Mouse (Mus musculus) kidney, embryonic 16.5 days (tissue): ENCODE results near the gene Rnf41. TPM values are rescaled to one million over a fixed set of nuclear protein-coding genes. Genes with fewer than 3 reads are reported as not detected.

Experiments used
- ATAC-seq: fragments of 200-750 bp; cut with Nextera tagmentation; 2 replicates; pipeline ENCODE4 v1.8.0; 2017; ENCODE audit warnings: moderate TSS enrichment; ENCODE audit not compliant: low FRiP score, low TSS enrichment
- H3K27ac ChIP-seq: fragments of 300-500 bp; sonication (generic); 2 replicates; pipeline ENCODE4 v1.5.1; 2014; ENCODE audit warnings: low read length
- H3K27me3 ChIP-seq: fragments of 300-500 bp; sonication (generic); 2 replicates; pipeline ENCODE4 v1.6.1; 2014; ENCODE audit warnings: low read length, control low read depth, mixed read lengths; ENCODE audit not compliant: insufficient read depth
- H3K36me3 ChIP-seq: fragments of 300-500 bp; sonication (generic); 2 replicates; pipeline ENCODE4 v1.6.1; 2014; ENCODE audit warnings: low read length, control low read depth, mixed read lengths; ENCODE audit not compliant: insufficient read depth
- H3K4me1 ChIP-seq: fragments of 300-500 bp; sonication (generic); 2 replicates; pipeline ENCODE4 v1.6.1; 2014; ENCODE audit warnings: low read length, control low read depth, mixed read lengths; ENCODE audit not compliant: insufficient read depth
- H3K4me2 ChIP-seq: fragments of 300-500 bp; sonication (generic); replicated peaks from 2 replicates; pipeline ENCODE4 v1.6.1; 2014; ENCODE audit warnings: low read depth, low read length
- H3K4me3 ChIP-seq: fragments of 300-500 bp; sonication (generic); 2 replicates; pipeline ENCODE4 v1.5.1; 2014; ENCODE audit warnings: mild to moderate bottlenecking, low read length
- H3K9ac ChIP-seq: fragments of 300-500 bp; sonication (generic); replicated peaks from 2 replicates; pipeline ENCODE4 v1.6.1; 2014; ENCODE audit warnings: low read length
- H3K9me3 ChIP-seq: fragments of 300-500 bp; sonication (generic); 2 replicates; pipeline ENCODE4 v1.6.1; 2016; ENCODE audit warnings: low read length, control low read depth
- WGBS: fragments of 180-500 bp; shearing (Covaris S2); extraction: QIAGEN DNeasy Blood & Tissue Kit; methylation state at CpG from one replicate; pipeline ENCODE4 v1.1.7; 2014; 5-methylcytosine and 5-hydroxymethylcytosine counted together
- polyA plus RNA-seq: library from polyadenylated mRNA; unstranded; fragments of >200 nt; fragmentation: Nextera tagmentation; extraction: Ambion mirVana; gene quantifications from 2 replicates; pipeline ENCODE4 v1.2.1, GENCODE M21; 2015

Gene Rnf41
- polyA plus RNA-seq, 1 experiment from 2014 or later = 52.6 TPM

GRCm38 (mm10) chr10:128372142-128372541 is 39.3 kb upstream of the Rnf41 start:
- Histone ChIP-seq H3K9ac (no peak overlapping the region), H3K9me3 (0 out of 2 replicates have a peak, but pooled peaks cover 5% of the 10 kb centered on the region), H3K4me2 (no peak overlapping the region), H3K4me3 (no peak overlapping the region), H3K4me1 (peaks cover 16% of the 10 kb centered on the region), H3K27me3 (no peaks in the 10 kb centered on the region), H3K36me3 (no peaks in the 10 kb centered on the region), H3K27ac (no peak overlapping the region)
- 80% methylated on average over 5 of the region's 5 CpGs for WGBS
- no peak for ATAC-seq

DNA sequence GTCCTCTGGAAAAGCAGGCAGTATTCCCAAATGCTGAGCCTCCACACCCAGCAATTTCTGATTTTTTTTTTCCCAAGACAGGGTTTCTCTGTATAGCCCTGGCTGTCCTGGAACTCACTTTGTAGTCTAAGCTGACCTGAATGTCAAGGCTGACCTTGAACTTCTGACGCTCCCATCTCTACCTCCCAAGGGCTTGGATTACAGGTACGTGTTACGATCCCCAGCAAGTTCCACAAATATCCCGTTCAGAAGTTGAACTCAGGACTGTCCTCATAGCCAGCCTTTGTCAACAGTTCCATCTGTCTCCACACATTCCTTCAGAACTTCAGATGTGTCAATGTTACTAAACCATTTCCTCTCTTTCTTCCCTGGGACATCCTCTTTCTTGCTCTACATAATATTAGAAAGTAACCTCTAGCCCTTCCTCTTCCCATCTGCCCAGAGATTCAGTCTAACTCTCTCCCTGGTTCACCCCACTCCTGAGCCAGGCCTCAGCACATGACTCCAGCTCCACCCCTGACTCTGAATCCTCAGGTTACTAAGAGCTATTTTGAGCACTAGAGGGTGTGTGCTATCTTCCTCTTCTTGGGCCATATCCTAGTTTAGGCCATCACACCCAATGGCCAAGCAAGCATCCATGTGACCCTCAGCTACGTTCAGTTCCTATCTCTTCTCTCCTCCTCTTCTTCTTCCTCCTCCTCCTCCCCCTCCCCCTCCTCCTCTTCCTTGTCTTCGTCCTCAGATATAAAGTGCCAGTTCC is 38.3 kb upstream of the Rnf41 start:
- Histone ChIP-seq H3K9ac (no peak overlapping the region), H3K27me3 (no peaks in the 10 kb centered on the region), H3K9me3 (0 out of 2 replicates have a peak, but pooled peaks cover 5% of the 10 kb centered on the region), H3K27ac (no peak overlapping the region), H3K4me2 (no peak overlapping the region), H3K4me1 (peaks cover 13% of the 10 kb centered on the region), H3K4me3 (no peak overlapping the region), H3K36me3 (no peaks in the 10 kb centered on the region)
- WGBS = 64% methylated on average over 6 of the region's 6 CpGs
- ATAC-seq = no peak

DNA sequence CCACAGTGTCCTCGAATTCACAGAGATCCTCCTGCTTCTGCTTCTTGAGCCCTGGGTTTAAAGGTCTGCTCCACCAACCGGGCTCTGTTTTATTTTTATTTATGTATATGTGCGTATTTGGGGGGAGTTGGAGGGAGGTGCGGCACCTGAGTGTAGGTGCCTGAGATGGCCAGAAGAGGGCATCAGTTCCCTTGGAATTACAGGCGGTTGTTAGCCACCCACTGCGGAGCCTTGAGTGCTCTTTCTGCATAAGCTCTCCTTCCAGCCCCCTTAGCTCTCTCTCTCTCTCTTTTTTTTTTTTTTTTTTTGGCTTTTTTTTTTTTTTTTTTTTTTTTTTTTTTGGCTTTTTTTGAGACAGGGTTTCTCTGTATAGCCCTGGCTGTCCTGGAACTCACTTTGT is 37.1 kb upstream of the Rnf41 start:
- Histone ChIP-seq H3K9me3 (0 out of 2 replicates have a peak, but pooled peaks cover 5% of the 10 kb centered on the region), H3K4me3 (no peak overlapping the region), H3K9ac (no peak overlapping the region), H3K36me3 (peaks cover 5% of the 10 kb centered on the region; the same call in 1 of the 2 replicates), H3K4me2 (no peak overlapping the region), H3K27ac (no peak overlapping the region), H3K4me1 (peaks cover 23% of the 10 kb centered on the region), H3K27me3 (no peaks in the 10 kb centered on the region)
- no peak for ATAC-seq
- WGBS = 73% methylated on average over 6 of the region's 6 CpGs

- no peak for ATAC-seq
- Histone ChIP-seq H3K9me3 (0 out of 2 replicates have a peak, but pooled peaks cover 5% of the 10 kb centered on the region), H3K4me3 (peak overlapping the region; percentile 88), H3K27ac (peak overlapping the region; percentile 89), H3K9ac (peak overlapping the region; percentile 100), H3K4me1 (peaks cover 23% of the 10 kb centered on the region), H3K27me3 (no peaks in the 10 kb centered on the region), H3K36me3 (peaks cover 18% of the 10 kb centered on the region; the same call in 1 of the 2 replicates), H3K4me2 (peak overlapping the region; percentile 89)
- 47% methylated on average over 4 of the region's 4 CpGs for WGBS
Observed at GRCm38 (mm10) chr10:128376099-128376454, 35.4 kb upstream of the Rnf41 start.

DNA sequence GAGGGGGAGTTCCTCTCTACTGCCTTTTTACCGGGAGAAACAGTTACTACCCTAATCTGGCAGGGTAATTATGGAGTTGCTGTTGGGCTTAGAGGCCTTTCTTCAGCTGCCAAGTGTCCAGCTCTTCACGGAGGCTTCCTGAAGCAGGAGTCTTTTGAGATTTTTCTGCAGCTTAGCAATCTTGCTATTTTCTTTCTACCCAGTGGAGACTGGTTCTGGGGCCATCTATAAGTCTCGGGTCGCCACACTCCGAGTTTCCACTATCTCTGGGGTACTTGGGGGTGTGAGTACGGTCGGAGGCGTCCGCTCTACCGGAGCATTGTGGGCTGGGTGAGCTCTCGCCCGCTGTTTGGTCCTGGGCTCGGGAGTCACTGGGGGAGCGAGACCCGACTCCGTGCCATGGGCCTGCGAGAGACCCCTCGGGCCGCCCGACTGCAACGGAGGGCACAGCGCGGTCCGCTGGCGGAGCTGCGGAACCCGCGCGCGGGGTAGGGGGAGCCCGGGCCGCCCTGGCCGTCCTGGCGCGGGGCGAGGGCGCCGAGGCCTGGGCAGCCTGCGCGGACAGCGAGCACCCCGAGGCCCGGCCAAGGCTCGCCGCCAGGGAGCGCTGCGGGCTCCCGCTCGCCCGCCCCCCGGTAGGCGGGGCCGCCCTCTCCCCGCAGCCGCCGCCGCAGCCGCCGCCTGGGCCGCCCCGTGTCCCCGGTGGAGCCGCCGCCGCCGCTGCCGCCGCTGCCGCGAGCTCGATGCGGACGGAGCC is 34.8 kb upstream of the Rnf41 start, which contains the start of gene Ankrd52:
Ankrd52 (plus strand) TSS at position 661 of the 757 bp plus-strand sequence.
- Histone ChIP-seq H3K4me3 (peak within 1 kb of the TSS; percentile 88), H3K9me3 (0 out of 2 replicates have a peak, but pooled peaks cover 5% of the 10 kb centered on the region), H3K27me3 (no peaks in the 10 kb centered on the region), H3K36me3 (peaks cover 22% of the 10 kb centered on the region; the same call in 1 of the 2 replicates), H3K4me2 (peak within 1 kb of the TSS; percentile 89), H3K27ac (peak within 1 kb of the TSS; percentile 89), H3K9ac (peak within 1 kb of the TSS; percentile 100), H3K4me1 (peaks cover 23% of the 10 kb centered on the region)
- ATAC-seq = peak; percentile 94
- 0% methylated on average over 43 of the region's 73 CpGs for WGBS

GRCm38 (mm10) chr10:128377222-128377939 is 34.1 kb upstream of the Rnf41 start:
- H3K4me2 ChIP-seq = peak overlapping the region; percentile 89
- peaks cover 29% of the 10 kb centered on the region for H3K36me3 ChIP-seq
- peak overlapping the region; percentile 88 for H3K4me3 ChIP-seq
- peak; percentile 41 for ATAC-seq
- WGBS = 0% methylated on average over 32 of the region's 47 CpGs
- peaks cover 23% of the 10 kb centered on the region for H3K4me1 ChIP-seq
- no peaks in the 10 kb centered on the region for H3K27me3 ChIP-seq
- H3K27ac ChIP-seq = peak overlapping the region; percentile 89
- H3K9me3 ChIP-seq = 0 out of 2 replicates have a peak, but pooled peaks cover 5% of the 10 kb centered on the region
- H3K9ac ChIP-seq = peak overlapping the region; percentile 100

DNA sequence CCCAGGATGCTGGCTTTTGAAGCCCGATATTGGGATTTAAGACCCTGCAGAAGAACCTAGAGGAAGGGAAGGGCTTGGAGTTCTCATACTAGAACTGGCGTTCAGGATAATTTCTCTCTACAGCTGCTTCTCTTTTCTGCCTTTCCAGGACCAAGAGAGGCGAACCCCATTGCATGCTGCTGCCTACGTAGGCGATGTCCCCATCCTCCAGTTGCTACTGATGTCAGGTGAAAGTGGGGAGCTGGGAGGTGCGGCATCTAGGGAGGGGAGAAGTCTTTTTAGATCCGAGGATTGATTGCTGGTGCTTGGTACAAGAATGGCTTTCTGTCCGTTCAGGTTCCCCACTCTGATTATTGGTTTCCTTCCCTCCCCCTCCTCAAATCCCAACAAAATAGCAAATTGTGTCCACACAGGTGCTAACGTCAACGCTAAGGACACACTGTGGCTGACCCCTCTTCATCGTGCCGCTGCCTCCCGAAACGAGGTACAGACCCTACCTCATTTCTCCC is 33.5 kb upstream of the Rnf41 start:
- H3K9ac ChIP-seq = peak overlapping the region; percentile 100
- ATAC-seq = no peak
- peaks cover 23% of the 10 kb centered on the region for H3K4me1 ChIP-seq
- peaks cover 35% of the 10 kb centered on the region for H3K36me3 ChIP-seq
- 49% methylated on average over 14 of the region's 14 CpGs for WGBS
- H3K4me2 ChIP-seq = peak overlapping the region; percentile 89
- H3K27ac ChIP-seq = peak overlapping the region; percentile 89
- peak overlapping the region; percentile 88 for H3K4me3 ChIP-seq
- 0 out of 2 replicates have a peak, but pooled peaks cover 5% of the 10 kb centered on the region for H3K9me3 ChIP-seq
- H3K27me3 ChIP-seq = no peaks in the 10 kb centered on the region

GRCm38 (mm10) chr10:128378462-128378861 is 33.0 kb upstream of the Rnf41 start:
- Histone ChIP-seq H3K4me2 (peak overlapping the region; percentile 89), H3K27ac (no peak overlapping the region), H3K4me1 (peaks cover 23% of the 10 kb centered on the region), H3K9me3 (0 out of 2 replicates have a peak, but pooled peaks cover 5% of the 10 kb centered on the region), H3K27me3 (no peaks in the 10 kb centered on the region), H3K4me3 (no peak overlapping the region), H3K36me3 (peaks cover 39% of the 10 kb centered on the region), H3K9ac (peak overlapping the region; percentile 100)
- ATAC-seq = no peak
- 60% methylated on average over 2 of the region's 3 CpGs for WGBS

DNA sequence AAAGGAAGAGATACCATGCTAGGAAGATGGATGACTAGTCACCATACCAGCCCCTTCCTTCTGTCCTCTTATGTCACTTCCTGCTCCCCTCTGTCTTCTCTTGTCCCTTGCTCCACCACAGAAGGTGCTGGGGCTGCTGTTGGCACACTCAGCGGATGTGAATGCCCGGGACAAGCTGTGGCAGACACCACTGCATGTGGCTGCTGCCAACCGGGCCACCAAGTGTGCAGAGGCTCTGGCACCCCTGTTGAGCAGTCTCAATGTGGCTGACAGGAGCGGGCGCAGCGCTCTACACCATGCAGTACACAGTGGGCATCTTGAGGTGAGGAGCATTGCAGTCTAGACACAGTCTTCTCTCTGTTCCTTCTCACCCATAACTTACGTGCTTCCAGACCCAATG is 32.2 kb upstream of the Rnf41 start:
- Histone ChIP-seq H3K36me3 (peaks cover 47% of the 10 kb centered on the region), H3K4me3 (no peak overlapping the region), H3K27me3 (no peaks in the 10 kb centered on the region), H3K9me3 (0 out of 2 replicates have a peak, but pooled peaks cover 2% of the 10 kb centered on the region), H3K4me2 (no peak overlapping the region), H3K4me1 (peaks cover 23% of the 10 kb centered on the region), H3K27ac (no peak overlapping the region), H3K9ac (no peak overlapping the region; the same call in 1 of the 2 replicates)
- 93% methylated on average over 7 of the region's 7 CpGs for WGBS
- no peak for ATAC-seq
